Mouse (Mus musculus): ENCODE results near the gene Ppp5c.
"Not testable (repeated sequence)": the region's sequence is repeated elsewhere in the genome, so short reads cannot be mapped to it uniquely, and the experiment has no call there.

The Ppp5c gene

GRCm38 (mm10) chr7:17027588-17028343 is at the start of gene Ppp5c:
TSS of gene Ppp5c (minus strand) at chr7:17027924.
- peak; percentile 86 for DNase-seq

- DNase-seq: no peak
Measured at GRCm38 (mm10) chr7:17076542-17076941, 48.8 kb upstream of the Ppp5c start.

DNA sequence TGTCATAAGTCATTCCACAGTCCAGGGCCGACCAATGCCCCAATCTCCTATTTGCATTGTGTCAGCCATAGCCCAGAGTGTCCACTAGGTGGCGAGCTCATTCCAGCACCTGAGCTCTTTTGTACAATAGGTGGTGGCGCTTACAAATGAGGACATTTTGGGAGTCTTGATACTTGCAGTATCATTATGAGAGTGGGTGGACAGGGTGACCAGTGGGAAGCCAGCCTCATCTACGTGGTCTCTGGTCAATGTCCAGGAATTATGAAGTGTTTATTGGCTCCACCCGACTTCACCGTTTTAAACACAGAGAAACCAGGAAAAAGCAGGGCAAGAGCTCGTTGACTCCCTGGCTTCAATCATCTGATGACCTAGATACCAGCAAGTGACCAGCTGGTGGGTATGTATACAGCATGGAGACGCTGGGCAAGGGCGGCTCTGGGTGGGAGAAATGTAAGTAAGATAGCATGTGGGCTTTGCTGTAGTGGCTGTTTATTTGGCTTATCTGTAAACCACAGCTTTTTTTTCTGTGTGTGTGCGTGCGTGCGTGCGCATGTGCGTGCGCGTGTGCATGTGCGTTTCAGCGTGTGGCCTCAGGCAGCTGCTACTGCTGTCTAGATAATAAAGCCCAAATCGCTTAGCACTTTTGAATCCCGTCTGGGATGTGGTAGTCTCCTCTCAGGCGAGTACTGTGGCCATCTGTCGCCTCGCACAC is 46.3 kb upstream of the Ppp5c start, which contains the start of gene Psg16:
Gene Psg16, plus strand, starts transcription at position 137 of the 712 bp plus-strand sequence.
- peak; percentile 75 for DNase-seq

DNA sequence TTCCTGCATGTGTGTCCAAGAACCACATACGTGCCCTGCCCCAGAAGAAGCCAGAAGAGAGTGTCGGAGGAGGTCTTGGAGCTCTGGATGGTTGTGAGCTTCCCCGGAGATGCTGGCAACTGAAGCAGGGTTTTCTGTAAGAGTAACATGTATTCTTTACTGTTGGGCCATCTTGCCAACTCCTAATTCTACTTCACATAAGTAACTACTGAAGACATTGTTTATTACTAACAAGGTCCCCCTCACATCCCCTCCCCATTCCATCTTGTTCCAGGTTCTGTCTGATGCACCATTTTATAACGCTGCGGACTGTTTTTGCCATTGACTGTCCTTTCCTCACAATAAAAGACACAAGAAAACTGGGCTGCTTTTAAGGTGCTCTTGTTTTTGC is 45.8 kb upstream of the Ppp5c start:
- DNase-seq: no peak

DNA sequence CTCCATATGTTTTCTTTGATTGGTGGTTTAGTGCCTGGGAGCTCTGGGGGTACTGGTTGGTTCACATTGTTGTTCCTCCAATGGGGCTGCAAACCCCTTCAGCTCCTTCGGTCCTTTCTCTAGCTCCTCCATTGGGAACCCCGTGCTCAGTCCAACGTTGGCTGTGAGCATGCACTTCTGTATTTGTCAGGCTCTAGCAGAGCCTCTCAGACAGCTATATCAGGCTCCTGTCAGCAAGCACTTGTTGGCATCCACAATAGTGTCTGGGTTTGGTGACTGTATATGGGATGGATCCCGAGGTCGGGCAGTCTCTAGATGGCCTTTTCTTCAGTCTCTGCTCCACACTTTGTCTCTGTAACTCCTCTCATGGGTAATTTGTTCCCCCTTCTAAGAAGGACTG is 39.9 kb upstream of the Ppp5c start:
- DNase-seq: not testable (repeated sequence)

- DNase-seq: no peak
Measured at GRCm38 (mm10) chr7:17067000-17067399, 39.3 kb upstream of the Ppp5c start.

GRCm38 (mm10) chr7:17066412-17066811 is 38.7 kb upstream of the Ppp5c start:
- peak; percentile 92 for DNase-seq

GRCm38 (mm10) chr7:17065620-17066019 is 37.9 kb upstream of the Ppp5c start:
- DNase-seq: no peak

GRCm38 (mm10) chr7:17062845-17063244 is 35.1 kb upstream of the Ppp5c start:
- DNase-seq: no peak

- no peak for DNase-seq
Measured at GRCm38 (mm10) chr7:17062389-17062788, 34.7 kb upstream of the Ppp5c start, which contains the start of gene Hif3a. TSS of gene Hif3a (minus strand) at chr7:17062427.

DNA sequence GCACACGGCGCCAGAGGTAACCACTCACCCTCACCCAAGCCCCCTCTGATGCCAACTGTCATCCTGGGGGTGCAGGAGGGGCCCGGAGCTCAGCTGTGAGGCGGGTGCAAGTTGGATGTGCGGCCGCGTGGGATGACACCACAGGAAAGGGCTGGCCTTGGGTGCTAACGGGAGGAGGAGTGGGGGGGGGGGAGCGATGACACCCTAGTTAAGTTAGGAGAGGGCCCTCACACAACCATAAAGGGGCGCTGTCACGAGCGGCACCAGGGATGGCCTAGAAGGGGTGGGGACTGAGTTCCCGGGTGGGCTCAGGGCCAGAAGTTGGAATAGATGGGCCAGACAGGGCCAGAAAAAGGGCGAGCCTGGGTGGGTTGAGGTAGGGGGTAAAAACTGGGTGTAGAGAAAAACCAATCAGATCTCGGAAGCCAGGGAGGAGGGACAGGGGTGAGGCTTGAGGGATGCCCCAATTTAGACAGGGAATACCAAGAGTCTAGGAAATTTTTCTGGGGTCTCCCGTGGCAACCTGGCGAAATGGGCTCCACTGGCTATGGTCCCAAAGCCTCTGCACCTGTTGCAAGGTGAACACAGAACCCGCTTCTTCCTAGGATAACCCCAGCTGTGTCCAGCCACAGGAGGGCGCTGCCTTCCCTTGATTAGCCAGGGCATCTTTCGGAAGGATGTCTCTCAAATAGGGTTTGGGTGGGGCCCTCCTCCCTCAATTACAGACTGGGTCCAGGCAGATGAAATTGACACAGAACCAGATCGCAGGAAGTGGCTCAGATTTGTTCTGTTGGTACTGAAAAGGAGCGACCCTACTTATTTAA is 33.3 kb upstream of the Ppp5c start:
- peak; percentile 58 for DNase-seq

GRCm38 (mm10) chr7:17060031-17060781 is 32.5 kb upstream of the Ppp5c start:
- peak; percentile 62 for DNase-seq

- peak; percentile 45 for DNase-seq
Measured at GRCm38 (mm10) chr7:17059463-17059844, 31.7 kb upstream of the Ppp5c start.

DNA sequence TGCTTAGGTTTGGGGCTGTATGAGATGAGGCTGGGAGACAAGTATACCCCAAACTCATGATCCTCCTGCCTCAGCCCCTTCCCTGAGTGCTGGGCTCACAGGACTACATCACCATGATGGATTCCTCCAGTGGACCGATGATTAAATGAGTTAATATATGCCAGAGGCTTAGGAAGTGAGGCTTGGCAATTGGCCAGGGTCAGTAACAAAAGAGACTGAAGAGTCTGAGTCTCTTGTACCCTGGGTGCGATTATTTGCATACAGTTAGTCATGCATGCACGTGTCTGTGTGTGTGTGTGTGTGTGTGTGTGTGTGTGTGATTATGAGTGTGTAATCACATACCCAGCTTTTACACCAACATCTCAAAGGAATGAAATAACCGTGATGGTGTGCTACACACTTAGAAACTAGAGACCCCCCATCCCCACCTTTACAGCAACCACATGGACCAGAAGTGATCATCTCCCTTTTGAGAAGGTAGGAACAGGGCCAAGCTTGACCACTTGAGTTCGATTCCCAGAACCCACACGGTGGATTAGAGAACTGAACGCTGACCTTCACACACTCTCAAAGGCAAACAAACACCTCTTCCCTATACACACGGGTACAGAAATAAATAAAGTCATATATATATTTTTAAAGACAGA is 31.2 kb upstream of the Ppp5c start:
- DNase-seq: no peak

DNA sequence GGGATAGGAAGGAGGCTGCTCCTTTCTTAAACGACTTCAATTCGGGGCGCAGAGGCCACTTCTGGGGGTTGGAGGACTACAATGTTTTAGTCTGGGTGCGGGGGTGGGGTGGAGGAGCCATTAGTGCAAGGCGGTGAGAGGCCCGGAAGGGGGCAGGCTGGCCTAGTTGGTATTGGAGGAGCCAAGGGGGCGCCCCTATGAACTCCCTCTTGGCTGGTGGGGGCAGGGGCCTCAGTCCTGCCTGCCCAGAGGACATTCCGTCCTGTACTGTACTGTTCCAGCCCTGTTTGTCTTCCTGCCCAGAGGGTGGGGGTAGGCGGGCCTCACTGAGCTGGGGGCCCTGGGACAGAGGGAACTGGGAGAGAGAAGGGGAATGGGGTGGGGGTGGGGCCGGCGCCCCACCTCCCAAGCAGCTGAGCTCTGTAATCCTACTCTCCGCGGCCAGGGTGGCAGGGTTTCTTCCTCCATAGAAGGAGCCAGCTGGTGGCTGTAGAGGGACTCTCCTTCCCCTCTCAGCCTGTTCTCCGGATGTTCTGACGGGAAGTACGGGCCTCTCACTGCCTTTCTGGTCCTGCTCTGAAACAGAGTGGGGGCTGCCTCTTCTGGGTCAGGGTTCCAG is 30.5 kb upstream of the Ppp5c start:
- DNase-seq: peak; percentile 86

GRCm38 (mm10) chr7:17056601-17057523 is 29.1 kb upstream of the Ppp5c start:
- peak; percentile 57 for DNase-seq

GRCm38 (mm10) chr7:17056081-17056581 is 28.4 kb upstream of the Ppp5c start:
- DNase-seq: peak; percentile 89

GRCm38 (mm10) chr7:17055287-17055946 is 27.7 kb upstream of the Ppp5c start:
- DNase-seq: peak; percentile 51

GRCm38 (mm10) chr7:17054325-17054989 is 26.7 kb upstream of the Ppp5c start:
- DNase-seq: no peak
